Mouse (Mus musculus): ENCODE measurements around the gene Gm4553.

- TF ChIP-seq CTCF (IDR thresholded peaks at IDR 0.05; ENCODE audit: low read depth, low read length) (no peak), POLR2A (IDR thresholded peaks at IDR 0.05; ENCODE audit: borderline replicate concordance, low read depth, low read length) (no peak)
Observed at GRCm38 (mm10) chr7:142211559-142211958, 46.0 kb upstream of the Gm4553 start, which contains the start of gene Gm7579.
